Mouse (Mus musculus) forebrain, postnatal 0 days (tissue): ENCODE results near the gene Scg5. TPM values are rescaled to one million over a fixed set of nuclear protein-coding genes. Genes with fewer than 3 reads are reported as not detected.

ENCODE experiments used
- ATAC-seq: fragments of 200-750 bp; cut with Nextera tagmentation; 2 replicates; pipeline ENCODE4 v1.8.0; 2017; ENCODE audit warnings: mild to moderate bottlenecking, moderate library complexity
- DNase-seq: peaks from one replicate; pipeline ENCODE4 v3.0.0-alpha.2; 2015
- H3K27ac ChIP-seq: fragments of 300-500 bp; sonication (generic); 2 replicates; pipeline ENCODE4 v1.5.1; 2014; ENCODE audit warnings: low read depth, mild to moderate bottlenecking, antibody characterized with exemption, low read length, moderate library complexity, mixed read lengths
- H3K27me3 ChIP-seq: fragments of 300-500 bp; sonication (generic); 2 replicates; pipeline ENCODE4 v1.6.1; 2014; ENCODE audit warnings: mild to moderate bottlenecking, low read length, mixed read lengths; ENCODE audit not compliant: insufficient read depth
- H3K36me3 ChIP-seq: fragments of 300-500 bp; sonication (generic); 2 replicates; pipeline ENCODE4 v1.6.1; 2014; ENCODE audit warnings: mild to moderate bottlenecking, moderate library complexity; ENCODE audit not compliant: insufficient read depth
- H3K4me1 ChIP-seq: fragments of 300-500 bp; sonication (generic); 2 replicates; pipeline ENCODE4 v1.6.1; 2014; ENCODE audit warnings: antibody characterized with exemption; ENCODE audit not compliant: insufficient read depth
- H3K4me2 ChIP-seq: fragments of 300-500 bp; sonication (generic); 2 replicates; pipeline ENCODE4 v1.6.1; 2014; ENCODE audit warnings: low read depth, mild to moderate bottlenecking, moderate library complexity
- H3K4me3 ChIP-seq: fragments of 300-500 bp; sonication (generic); 2 replicates; pipeline ENCODE4 v1.5.1; 2014; ENCODE audit warnings: low read depth, low read length, mixed read lengths
- H3K9ac ChIP-seq: fragments of 300-500 bp; sonication (generic); 2 replicates; pipeline ENCODE4 v1.6.1; 2014; ENCODE audit warnings: mild to moderate bottlenecking
- H3K9me3 ChIP-seq: fragments of 300-500 bp; sonication (generic); 2 replicates; pipeline ENCODE4 v1.6.1; 2016; ENCODE audit warnings: low read length
- CTCF ChIP-seq: sonication (generic); IDR thresholded peaks from 2 replicates; pipeline ENCODE4 v1.5.1; 2016; ENCODE audit warnings: antibody characterized with exemption, control low read depth, low read depth
- WGBS: fragments of 180-500 bp; shearing (Covaris S2); extraction: QIAGEN DNeasy Blood & Tissue Kit; methylation state at CpG from one replicate; pipeline ENCODE4 v1.1.7; 2014; 5-methylcytosine and 5-hydroxymethylcytosine counted together
- polyA plus RNA-seq: library from polyadenylated mRNA; unstranded; fragments of >200 nt; fragmentation: Nextera tagmentation; extraction: Ambion mirVana; gene quantifications from 2 replicates; pipeline ENCODE4 v1.2.1, GENCODE M21; 2015
- total RNA-seq: library from RNA; depleted of rRNA; stranded (reverse); fragments of >200 nt; gene quantifications from 2 replicates; pipeline ENCODE4 v1.2.3, GENCODE M21; 2014

Gene Scg5
- total and polyA plus RNA-seq, 2 experiments from 2014 or later: 254 to 363 TPM

DNA sequence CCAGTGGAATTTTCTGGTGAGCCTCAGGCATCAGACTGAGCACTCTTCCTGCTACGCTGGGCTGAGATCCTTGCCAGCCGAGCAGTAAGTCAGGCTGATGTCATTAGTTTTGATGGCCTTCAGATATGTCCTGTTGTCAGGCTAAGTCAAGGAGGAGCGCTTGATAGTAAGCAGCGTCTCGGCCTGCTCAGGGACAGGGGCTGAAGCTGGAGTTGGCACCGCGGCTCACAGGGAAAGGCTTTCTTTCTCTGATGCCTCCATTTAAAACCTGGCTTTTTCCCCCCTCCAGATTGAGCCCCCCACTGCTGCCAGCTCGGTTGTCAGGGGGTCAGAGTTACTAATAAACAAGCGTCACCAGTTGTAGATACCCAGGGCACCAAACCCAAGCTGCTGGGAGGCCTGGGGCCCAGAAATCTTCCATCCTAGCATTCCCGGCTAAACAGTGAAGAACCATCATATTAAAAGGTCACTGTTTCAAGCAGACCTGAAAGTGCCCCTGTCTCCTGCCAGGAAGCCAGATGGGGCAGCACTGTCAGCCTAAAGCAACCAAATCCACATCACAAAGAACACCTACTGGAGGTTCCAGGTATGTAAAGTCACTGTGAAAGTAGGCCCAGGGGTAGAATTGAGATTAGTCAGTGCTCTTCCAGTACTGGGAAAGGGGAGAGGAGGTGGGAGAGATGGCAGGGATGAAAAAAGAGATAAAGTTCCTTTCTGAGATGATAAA is 21.9 kb downstream of the Scg5 start:
- DNase-seq (no peak), ATAC-seq (no peak)
- H3K9me3 ChIP-seq: no peaks in the 10 kb centered on the region
- no peak overlapping the region for H3K27ac ChIP-seq
- TF ChIP-seq CTCF: no peak
- no peaks in the 10 kb centered on the region for H3K27me3 ChIP-seq
- no peak overlapping the region for H3K9ac ChIP-seq
- no peak overlapping the region for H3K4me2 ChIP-seq
- H3K4me1 ChIP-seq: no peaks in the 10 kb centered on the region
- no peak overlapping the region for H3K4me3 ChIP-seq
- 0 out of 2 replicates have a peak, but pooled peaks cover 4% of the 10 kb centered on the region for H3K36me3 ChIP-seq
- 70% methylated on average over 10 of the region's 10 CpGs for WGBS

GRCm38 (mm10) chr2:113805765-113806164 is 23.2 kb downstream of the Scg5 start:
- WGBS: 71% methylated on average over 4 of the region's 4 CpGs
- Histone ChIP-seq H3K27me3 (no peaks in the 10 kb centered on the region), H3K4me2 (no peak overlapping the region), H3K4me3 (no peak overlapping the region), H3K27ac (no peak overlapping the region), H3K4me1 (no peaks in the 10 kb centered on the region), H3K9ac (no peak overlapping the region), H3K36me3 (0 out of 2 replicates have a peak, but pooled peaks cover 4% of the 10 kb centered on the region), H3K9me3 (no peaks in the 10 kb centered on the region)
- ATAC-seq: peak; percentile 34; the same call in 1 of the 2 replicates
- no peak for DNase-seq
- no peak for TF ChIP-seq CTCF

GRCm38 (mm10) chr2:113803753-113804152 is 25.2 kb downstream of the Scg5 start:
- Histone ChIP-seq H3K9me3 (no peaks in the 10 kb centered on the region), H3K4me3 (no peak overlapping the region), H3K4me2 (no peak overlapping the region), H3K9ac (no peak overlapping the region), H3K27me3 (no peaks in the 10 kb centered on the region), H3K36me3 (0 out of 2 replicates have a peak, but pooled peaks cover 4% of the 10 kb centered on the region), H3K27ac (no peak overlapping the region), H3K4me1 (no peaks in the 10 kb centered on the region)
- DNase-seq (no peak), ATAC-seq (no peak)
- TF ChIP-seq CTCF: no peak
- 11% methylated on average over 1 of the region's 1 CpGs for WGBS

GRCm38 (mm10) chr2:113800846-113801245 is 28.1 kb downstream of the Scg5 start:
- Histone ChIP-seq H3K9me3 (no peaks in the 10 kb centered on the region), H3K36me3 (no peaks in the 10 kb centered on the region), H3K4me1 (no peaks in the 10 kb centered on the region), H3K4me2 (no peak overlapping the region), H3K4me3 (no peak overlapping the region), H3K27me3 (no peaks in the 10 kb centered on the region), H3K27ac (no peak overlapping the region), H3K9ac (no peak overlapping the region)
- DNase-seq: no peak
- TF ChIP-seq CTCF: no peak
- no peak for ATAC-seq
- 83% methylated on average over 5 of the region's 5 CpGs for WGBS

- H3K4me3 ChIP-seq: no peak overlapping the region
- DNase-seq: no peak
- no peak overlapping the region for H3K4me2 ChIP-seq
- no peaks in the 10 kb centered on the region for H3K9me3 ChIP-seq
- H3K4me1 ChIP-seq: no peaks in the 10 kb centered on the region
- no peak overlapping the region for H3K27ac ChIP-seq
- no peak for TF ChIP-seq CTCF
- ATAC-seq: no peak
- WGBS: 80% methylated on average over 13 of the region's 13 CpGs
- H3K36me3 ChIP-seq: no peaks in the 10 kb centered on the region
- no peak overlapping the region for H3K9ac ChIP-seq
- H3K27me3 ChIP-seq: no peaks in the 10 kb centered on the region
Measured at GRCm38 (mm10) chr2:113798605-113799004, 30.3 kb downstream of the Scg5 start.

- Histone ChIP-seq H3K4me2 (no peak overlapping the region), H3K36me3 (peaks cover 14% of the 10 kb centered on the region; the same call in 1 of the 2 replicates), H3K27ac (no peak overlapping the region), H3K4me1 (no peaks in the 10 kb centered on the region), H3K27me3 (no peaks in the 10 kb centered on the region), H3K4me3 (no peak overlapping the region), H3K9ac (no peak overlapping the region), H3K9me3 (no peaks in the 10 kb centered on the region)
- DNase-seq (no peak), ATAC-seq (no peak)
- WGBS: 26% methylated on average over 4 of the region's 4 CpGs
- no peak for TF ChIP-seq CTCF
Measured at GRCm38 (mm10) chr2:113795186-113795585, 33.7 kb downstream of the Scg5 start.

DNA sequence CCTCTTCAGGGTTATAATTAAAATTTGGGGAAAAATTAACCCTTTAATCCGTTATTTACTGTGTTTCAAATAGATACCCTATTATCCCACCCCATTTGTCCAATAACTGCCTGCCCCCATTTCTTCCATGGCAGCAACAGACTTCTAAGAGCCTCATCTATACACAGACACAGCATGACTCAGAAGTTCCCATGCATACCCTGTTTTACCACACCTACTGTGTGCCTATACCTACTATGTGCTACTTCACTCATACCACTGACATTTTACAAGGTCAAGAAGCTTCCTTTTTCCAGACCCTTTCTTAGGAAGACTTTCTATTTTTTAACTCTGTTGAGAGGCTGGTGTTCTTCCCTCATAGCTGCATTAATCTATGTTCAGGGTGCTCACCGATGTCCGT is 35.4 kb downstream of the Scg5 start:
- H3K4me3 ChIP-seq: no peak overlapping the region
- no peaks in the 10 kb centered on the region for H3K4me1 ChIP-seq
- peaks cover 24% of the 10 kb centered on the region for H3K36me3 ChIP-seq
- no peak for TF ChIP-seq CTCF
- DNase-seq: no peak
- no peak overlapping the region for H3K4me2 ChIP-seq
- H3K9ac ChIP-seq: no peak overlapping the region
- H3K9me3 ChIP-seq: no peaks in the 10 kb centered on the region
- ATAC-seq: no peak
- no peak overlapping the region for H3K27ac ChIP-seq
- 90% methylated on average over 3 of the region's 3 CpGs for WGBS
- H3K27me3 ChIP-seq: no peaks in the 10 kb centered on the region
